Mouse (Mus musculus) limb, embryonic 13.5 days (tissue): ENCODE results near the gene Ikbip. TPM values are rescaled to one million over a fixed set of nuclear protein-coding genes. Genes with fewer than 3 reads are reported as not detected.
A peak's percentile ranks its signal among the peaks of the same experiment; 100 is the strongest.

Source experiments
- ATAC-seq: fragments of 200-750 bp; cut with Nextera tagmentation; 2 replicates; pipeline ENCODE4 v1.8.0; 2017; ENCODE audit warnings: low read depth, moderate number of reproducible peaks, moderate TSS enrichment; ENCODE audit not compliant: low FRiP score
- H3K27ac ChIP-seq: fragments of 300-500 bp; sonication (generic); 2 replicates; pipeline ENCODE4 v1.5.1; 2015; ENCODE audit warnings: inconsistent platforms, mild to moderate bottlenecking, moderate library complexity
- H3K27me3 ChIP-seq: fragments of 300-500 bp; sonication (generic); 2 replicates; pipeline ENCODE4 v1.6.1; 2015; ENCODE audit warnings: mild to moderate bottlenecking, inconsistent platforms
- H3K36me3 ChIP-seq: fragments of 300-500 bp; sonication (generic); 2 replicates; pipeline ENCODE4 v1.6.1; 2015; ENCODE audit warnings: inconsistent platforms, mild to moderate bottlenecking, moderate library complexity
- H3K4me1 ChIP-seq: fragments of 300-500 bp; sonication (generic); 2 replicates; pipeline ENCODE4 v1.6.1; 2015; ENCODE audit warnings: inconsistent platforms
- H3K4me2 ChIP-seq: fragments of 300-500 bp; sonication (generic); replicated peaks from 2 replicates; pipeline ENCODE4 v1.6.1; 2015; ENCODE audit warnings: inconsistent platforms, mild to moderate bottlenecking, moderate library complexity
- H3K4me3 ChIP-seq: fragments of 300-500 bp; sonication (generic); 2 replicates; pipeline ENCODE4 v1.5.1; 2015; ENCODE audit warnings: moderate library complexity, mild to moderate bottlenecking, inconsistent platforms
- H3K9ac ChIP-seq: fragments of 300-500 bp; sonication (generic); 2 replicates; pipeline ENCODE4 v1.6.1; 2015; ENCODE audit warnings: mild to moderate bottlenecking, inconsistent platforms
- H3K9me3 ChIP-seq: fragments of 300-500 bp; sonication (generic); 2 replicates; pipeline ENCODE4 v1.6.1; 2016; ENCODE audit warnings: inconsistent platforms
- WGBS: fragments of 180-500 bp; shearing (Covaris S2); methylation state at CpG from one replicate; pipeline ENCODE4 v1.1.7; 2015; 5-methylcytosine and 5-hydroxymethylcytosine counted together
- polyA plus RNA-seq: library from polyadenylated mRNA; unstranded; fragments of >200 nt; fragmentation: Nextera tagmentation; extraction: Ambion mirVana; gene quantifications from 2 replicates; pipeline ENCODE4 v1.2.1, GENCODE M21; 2015

Gene Ikbip
- polyA plus RNA-seq = 70.3 and 70.6 TPM in 2 replicates

DNA sequence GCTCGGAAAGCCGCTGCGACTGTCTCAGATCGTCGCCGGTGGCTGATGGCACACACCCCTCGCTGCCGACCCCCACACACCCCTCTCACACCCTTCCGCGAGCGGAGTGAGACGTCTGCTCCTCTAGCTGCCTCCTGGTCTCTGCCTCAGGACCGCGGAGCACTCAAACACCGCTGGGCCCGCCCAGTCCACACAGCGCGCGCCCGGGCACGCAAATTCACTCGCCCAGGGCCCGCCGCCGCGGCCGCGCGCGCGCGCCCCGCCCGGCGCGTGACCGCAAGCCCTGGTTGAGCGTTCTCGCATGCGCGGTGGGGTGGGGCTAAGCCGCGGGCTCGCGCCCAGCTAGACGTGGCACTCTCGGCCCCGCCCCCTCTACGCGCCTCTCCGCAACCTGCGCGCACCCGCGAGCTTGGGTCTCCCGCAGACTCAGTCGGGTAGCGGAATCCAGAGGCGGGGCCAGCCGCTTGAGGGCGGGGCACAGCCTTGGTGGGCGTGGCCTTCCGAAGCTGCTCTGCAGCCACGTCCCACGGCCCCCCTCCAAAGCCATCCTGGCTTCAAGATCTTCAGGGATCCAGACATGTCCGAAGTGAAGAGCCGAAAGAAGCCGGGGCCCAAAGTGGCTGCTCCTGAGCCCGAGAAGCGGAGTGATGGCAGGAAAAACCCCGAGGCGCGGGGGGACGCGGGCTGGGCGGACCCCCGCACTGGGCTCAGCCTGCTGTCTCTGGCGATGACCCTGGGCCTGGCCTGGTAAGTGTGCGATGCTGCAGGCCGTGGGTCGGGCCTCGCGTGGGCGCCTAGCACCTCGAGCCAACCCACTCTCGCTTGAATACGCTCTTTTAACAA lies at the start of gene Ikbip, which contains the start of gene Apaf1:
TSS of gene Ikbip (plus strand) at position 391 of the 843 bp plus-strand sequence.
TSS of gene Apaf1 (minus strand) at position 221 of the 843 bp plus-strand sequence.
- peaks cover 13% of the 10 kb centered on the region for H3K36me3 ChIP-seq
- no peaks in the 10 kb centered on the region for H3K9me3 ChIP-seq
- peak within 1 kb of the TSS; percentile 87 for H3K4me3 ChIP-seq
- peaks cover 16% of the 10 kb centered on the region for H3K4me1 ChIP-seq
- H3K27me3 ChIP-seq = no peaks in the 10 kb centered on the region
- peak within 1 kb of the TSS; percentile 80 for H3K27ac ChIP-seq
- peak; percentile 96 for ATAC-seq
- peak within 1 kb of the TSS; percentile 71 for H3K4me2 ChIP-seq
- WGBS = under 1% methylated on average over 62 of the region's 87 CpGs
- H3K9ac ChIP-seq = peak within 1 kb of the TSS; percentile 93

DNA sequence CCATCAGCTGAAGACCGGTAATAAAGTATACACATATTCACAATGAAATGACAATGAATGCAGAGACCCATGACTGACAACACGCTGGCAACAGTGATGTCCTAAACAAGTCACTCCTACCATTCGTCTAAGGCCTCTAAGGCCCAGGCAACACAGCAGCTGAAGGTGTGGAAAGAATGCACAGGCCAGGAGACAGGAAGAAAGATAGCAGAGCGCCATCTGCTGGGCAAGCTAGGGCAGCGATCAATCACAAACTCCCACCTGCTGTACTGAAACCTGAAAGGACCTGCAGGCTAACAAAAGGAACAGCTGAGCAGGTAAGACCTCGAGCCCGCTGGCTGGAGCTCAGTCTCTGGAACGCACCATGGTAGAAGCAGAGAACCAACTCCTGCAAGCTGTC lies 48.8 kb upstream of the Ikbip start:
- Histone ChIP-seq H3K9me3 (no peaks in the 10 kb centered on the region), H3K9ac (no peak overlapping the region), H3K36me3 (peaks cover 51% of the 10 kb centered on the region), H3K4me1 (no peaks in the 10 kb centered on the region), H3K27ac (no peak overlapping the region), H3K27me3 (no peaks in the 10 kb centered on the region), H3K4me2 (no peak overlapping the region), H3K4me3 (no peak overlapping the region)
- peak; percentile 62; the same call in 1 of the 2 replicates for ATAC-seq
- 28% methylated on average over 8 of the region's 8 CpGs for WGBS

DNA sequence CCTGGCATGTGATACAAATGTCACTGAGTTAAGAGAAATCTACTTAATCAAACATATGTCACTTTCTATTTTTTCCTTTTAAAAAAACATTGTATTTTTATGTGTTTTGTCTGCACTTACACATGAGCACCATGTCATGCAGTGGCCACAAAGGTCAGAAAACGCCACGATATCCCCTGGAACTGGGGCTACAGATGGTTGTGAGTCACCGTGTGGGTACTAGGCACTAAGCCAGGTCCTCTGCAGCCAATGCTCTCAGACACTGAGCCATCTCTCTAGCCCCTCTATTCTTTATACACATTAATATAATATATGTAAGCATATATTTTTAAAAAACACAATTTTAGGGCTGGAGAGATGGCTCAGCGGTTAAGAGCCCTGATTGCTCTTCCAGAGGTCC lies 33.0 kb upstream of the Ikbip start:
- Histone ChIP-seq H3K4me2 (no peak overlapping the region), H3K27ac (no peak overlapping the region), H3K4me1 (no peaks in the 10 kb centered on the region), H3K4me3 (no peak overlapping the region), H3K9ac (no peak overlapping the region), H3K27me3 (no peaks in the 10 kb centered on the region), H3K36me3 (peaks cover 74% of the 10 kb centered on the region), H3K9me3 (no peaks in the 10 kb centered on the region)
- ATAC-seq = no peak
- 92% methylated on average over 4 of the region's 4 CpGs for WGBS

GRCm38 (mm10) chr10:91051156-91051555 lies 31.6 kb upstream of the Ikbip start:
- Histone ChIP-seq H3K9me3 (no peaks in the 10 kb centered on the region), H3K27me3 (no peaks in the 10 kb centered on the region), H3K4me2 (no peak overlapping the region), H3K9ac (no peak overlapping the region), H3K4me3 (no peak overlapping the region), H3K27ac (no peak overlapping the region), H3K36me3 (peaks cover 85% of the 10 kb centered on the region), H3K4me1 (no peaks in the 10 kb centered on the region)
- WGBS = 93% methylated on average over 3 of the region's 3 CpGs
- ATAC-seq = no peak

DNA sequence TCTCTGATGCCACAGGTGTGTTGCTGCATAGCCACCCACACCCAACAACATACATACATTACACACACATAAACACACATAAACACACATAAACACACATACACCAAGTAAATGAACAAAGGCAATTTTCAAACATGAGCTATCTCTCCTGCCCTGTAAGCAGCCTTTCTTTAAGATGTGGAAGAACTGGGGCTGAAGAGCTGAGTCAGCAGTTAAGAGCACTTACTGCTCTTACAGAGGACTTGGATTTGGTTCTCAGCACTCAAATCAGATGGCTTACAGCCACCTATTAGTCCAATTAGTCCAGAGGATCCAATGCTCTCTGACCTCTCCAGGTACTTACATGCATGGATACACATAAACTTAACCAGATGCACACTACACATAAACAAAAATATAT lies 30.0 kb upstream of the Ikbip start:
- peaks cover 76% of the 10 kb centered on the region for H3K36me3 ChIP-seq

DNA sequence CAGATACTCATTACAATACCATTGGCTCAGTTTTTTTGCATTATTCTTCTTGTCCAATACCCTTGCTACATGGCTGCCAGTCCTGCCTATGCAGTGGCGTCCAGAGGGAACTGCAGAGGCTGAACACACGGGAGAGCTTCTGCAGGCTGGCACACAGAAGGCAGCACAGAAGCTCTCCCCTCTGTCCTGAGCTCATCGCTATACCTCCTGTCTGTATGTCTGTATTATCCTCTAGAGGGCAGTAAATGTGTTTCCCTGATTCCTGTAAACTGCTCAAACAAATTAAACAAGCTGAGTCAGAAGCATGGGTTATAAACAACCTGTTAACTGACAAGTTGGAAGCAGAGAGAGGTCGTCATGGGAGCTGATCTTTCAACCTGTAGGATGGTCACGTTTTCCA lies 22.0 kb upstream of the Ikbip start:
- Histone ChIP-seq H3K27me3 (no peaks in the 10 kb centered on the region), H3K9me3 (no peaks in the 10 kb centered on the region), H3K4me1 (no peaks in the 10 kb centered on the region), H3K4me2 (no peak overlapping the region), H3K4me3 (no peak overlapping the region), H3K27ac (no peak overlapping the region), H3K36me3 (peaks cover 73% of the 10 kb centered on the region), H3K9ac (no peak overlapping the region)
- 35% methylated on average over 5 of the region's 5 CpGs for WGBS
- ATAC-seq = no peak; the same call in 1 of the 2 replicates

More for the DNA sequence above, 30.0 kb upstream of the Ikbip start:
- Histone ChIP-seq H3K9me3 (no peaks in the 10 kb centered on the region), H3K27me3 (no peaks in the 10 kb centered on the region), H3K4me1 (no peaks in the 10 kb centered on the region), H3K27ac (no peak overlapping the region), H3K9ac (no peak overlapping the region), H3K4me2 (no peak overlapping the region), H3K4me3 (no peak overlapping the region)
- no peak for ATAC-seq

GRCm38 (mm10) chr10:91062355-91062754 lies 20.4 kb upstream of the Ikbip start:
- WGBS = 95% methylated on average over 6 of the region's 6 CpGs
- H3K36me3 ChIP-seq = peaks cover 80% of the 10 kb centered on the region

DNA sequence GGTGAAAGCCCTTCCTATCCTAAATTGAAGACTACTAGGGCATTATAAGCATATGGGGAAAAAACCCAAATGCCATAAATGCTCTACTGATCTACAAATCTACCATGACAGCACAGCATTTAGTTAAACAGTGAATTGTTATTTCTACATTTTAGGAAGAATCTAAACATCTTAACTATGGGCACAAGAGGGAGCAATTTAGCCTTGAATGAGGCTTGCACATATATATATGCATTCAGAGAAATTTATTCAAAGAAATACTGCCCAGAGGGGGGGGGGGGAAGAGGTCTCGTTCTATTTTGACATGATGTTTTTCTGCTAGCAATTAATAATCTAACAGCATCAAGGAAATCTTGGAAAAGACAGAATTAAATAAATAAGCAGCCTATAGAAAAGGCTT lies 11.0 kb upstream of the Ikbip start:
- ATAC-seq = no peak
- peaks cover 60% of the 10 kb centered on the region for H3K36me3 ChIP-seq
- no peak overlapping the region for H3K9ac ChIP-seq
- no peaks in the 10 kb centered on the region for H3K27me3 ChIP-seq
- no peak overlapping the region for H3K4me3 ChIP-seq
- WGBS = 52% methylated on average over 1 of the region's 1 CpGs
- H3K4me2 ChIP-seq = no peak overlapping the region
- no peak overlapping the region for H3K27ac ChIP-seq
- H3K9me3 ChIP-seq = no peaks in the 10 kb centered on the region
- no peaks in the 10 kb centered on the region for H3K4me1 ChIP-seq

More at GRCm38 (mm10) chr10:91062355-91062754, 20.4 kb upstream of the Ikbip start:
- ATAC-seq = no peak
- Histone ChIP-seq H3K27me3 (no peaks in the 10 kb centered on the region), H3K4me2 (no peak overlapping the region), H3K4me3 (no peak overlapping the region), H3K4me1 (no peaks in the 10 kb centered on the region), H3K9me3 (0 out of 2 replicates have a peak, but pooled peaks cover 3% of the 10 kb centered on the region), H3K9ac (no peak overlapping the region), H3K27ac (no peak overlapping the region)

DNA sequence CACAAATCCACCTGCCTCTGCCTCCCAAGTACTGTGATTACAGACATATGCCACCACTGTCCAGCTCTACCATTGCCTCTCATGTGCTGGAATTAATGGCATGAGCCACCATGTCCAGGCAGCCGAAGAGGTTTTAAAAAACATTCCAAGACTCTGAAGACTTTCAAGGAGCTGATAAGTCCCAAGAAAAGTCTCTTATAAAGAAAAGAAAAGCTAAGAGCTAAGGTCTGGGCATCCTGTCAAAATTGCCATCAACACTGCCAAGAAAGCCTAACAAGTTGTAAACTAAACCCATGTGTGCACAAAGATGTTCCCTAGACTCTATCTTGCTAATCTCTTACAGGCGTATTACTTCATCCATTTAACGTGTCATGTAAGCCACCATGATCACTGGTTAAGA lies 9.4 kb upstream of the Ikbip start:
- no peak overlapping the region for H3K4me2 ChIP-seq
- H3K4me1 ChIP-seq = no peaks in the 10 kb centered on the region
- H3K27ac ChIP-seq = no peak overlapping the region
- H3K9me3 ChIP-seq = no peaks in the 10 kb centered on the region
- ATAC-seq = no peak
- H3K4me3 ChIP-seq = no peak overlapping the region
- no peaks in the 10 kb centered on the region for H3K27me3 ChIP-seq
- no peak overlapping the region for H3K9ac ChIP-seq
- 69% methylated on average over 3 of the region's 3 CpGs for WGBS
- peaks cover 61% of the 10 kb centered on the region for H3K36me3 ChIP-seq

DNA sequence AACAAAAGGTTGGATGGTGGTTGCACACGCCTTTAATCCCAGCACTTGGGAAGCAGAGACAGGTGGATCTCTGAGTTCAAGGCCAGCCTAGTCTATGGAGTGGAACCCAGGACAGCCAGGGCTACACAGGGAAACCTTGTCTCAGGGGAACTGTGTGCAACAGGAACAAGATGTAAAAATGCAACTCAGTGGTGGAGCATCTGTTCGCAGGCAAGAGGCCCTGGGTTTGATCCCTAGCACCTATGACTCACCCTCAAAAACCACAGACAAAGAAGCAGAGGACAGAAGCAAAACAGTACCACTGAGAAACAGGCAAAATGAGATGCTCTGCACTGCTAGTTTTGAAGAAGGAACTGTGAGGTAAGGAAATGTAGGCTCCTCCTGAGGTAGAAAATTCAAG lies 6.1 kb upstream of the Ikbip start:
- H3K9me3 ChIP-seq = no peaks in the 10 kb centered on the region
- ATAC-seq = no peak
- WGBS = 94% methylated on average over 2 of the region's 2 CpGs
- no peak overlapping the region for H3K4me2 ChIP-seq
- no peaks in the 10 kb centered on the region for H3K27me3 ChIP-seq
- H3K4me1 ChIP-seq = peaks cover 9% of the 10 kb centered on the region
- H3K27ac ChIP-seq = no peak overlapping the region
- H3K4me3 ChIP-seq = no peak overlapping the region
- peaks cover 58% of the 10 kb centered on the region for H3K36me3 ChIP-seq
- no peak overlapping the region for H3K9ac ChIP-seq

GRCm38 (mm10) chr10:91080540-91080939 lies 2.2 kb upstream of the Ikbip start:
- H3K27me3 ChIP-seq = no peaks in the 10 kb centered on the region
- peaks cover 35% of the 10 kb centered on the region for H3K36me3 ChIP-seq
- H3K27ac ChIP-seq = no peak overlapping the region
- no peak for ATAC-seq
- 67% methylated on average over 5 of the region's 5 CpGs for WGBS
- H3K9me3 ChIP-seq = no peaks in the 10 kb centered on the region
- no peak overlapping the region for H3K4me3 ChIP-seq
- H3K9ac ChIP-seq = no peak overlapping the region
- H3K4me2 ChIP-seq = peak overlapping the region; percentile 38; the same call in 1 of the 2 replicates
- H3K4me1 ChIP-seq = peaks cover 16% of the 10 kb centered on the region

DNA sequence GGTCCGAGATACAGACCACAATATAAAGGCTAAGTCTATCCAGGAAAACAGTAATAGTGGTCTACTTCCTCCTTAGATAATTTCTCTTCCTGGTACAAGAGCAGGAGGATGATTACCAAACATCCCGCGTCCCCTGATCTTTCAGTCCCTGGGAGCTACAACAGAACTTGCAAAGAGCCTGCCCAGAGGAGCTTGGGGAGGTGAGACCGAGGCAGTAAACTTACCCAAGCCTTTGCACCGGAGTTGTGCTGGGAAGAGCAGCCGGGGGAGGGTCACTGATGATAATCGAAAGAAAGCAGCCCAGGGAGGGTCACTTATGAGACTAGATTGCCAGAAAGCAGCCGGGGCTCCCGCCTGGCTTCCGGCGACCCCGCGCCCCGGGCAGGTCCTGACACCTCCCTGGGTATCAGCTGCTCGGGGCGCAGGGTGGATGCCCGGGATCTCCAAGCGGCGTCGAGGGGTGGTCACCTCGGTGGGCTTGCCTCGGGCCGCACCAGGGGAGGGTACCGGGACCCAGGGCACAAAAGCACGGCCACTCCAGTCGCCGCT lies 707 bp upstream of the Ikbip start:
- peak overlapping the region; percentile 67 for H3K4me2 ChIP-seq
- peaks cover 20% of the 10 kb centered on the region for H3K36me3 ChIP-seq
- peak overlapping the region; percentile 87 for H3K4me3 ChIP-seq
- H3K4me1 ChIP-seq = peaks cover 16% of the 10 kb centered on the region
- peak overlapping the region; percentile 93 for H3K9ac ChIP-seq
- no peaks in the 10 kb centered on the region for H3K27me3 ChIP-seq
- no peaks in the 10 kb centered on the region for H3K9me3 ChIP-seq
- H3K27ac ChIP-seq = peak overlapping the region; percentile 80
- under 1% methylated on average over 27 of the region's 27 CpGs for WGBS
- ATAC-seq = peak; percentile 21; the same call in 1 of the 2 replicates
